Mouse (Mus musculus): Measurements from ENCODE around the gene Celsr3.

Gene Celsr3
- long read RNA-seq, experiment 1: 0 reads
- long read RNA-seq, experiment 2: 0 reads

DNA sequence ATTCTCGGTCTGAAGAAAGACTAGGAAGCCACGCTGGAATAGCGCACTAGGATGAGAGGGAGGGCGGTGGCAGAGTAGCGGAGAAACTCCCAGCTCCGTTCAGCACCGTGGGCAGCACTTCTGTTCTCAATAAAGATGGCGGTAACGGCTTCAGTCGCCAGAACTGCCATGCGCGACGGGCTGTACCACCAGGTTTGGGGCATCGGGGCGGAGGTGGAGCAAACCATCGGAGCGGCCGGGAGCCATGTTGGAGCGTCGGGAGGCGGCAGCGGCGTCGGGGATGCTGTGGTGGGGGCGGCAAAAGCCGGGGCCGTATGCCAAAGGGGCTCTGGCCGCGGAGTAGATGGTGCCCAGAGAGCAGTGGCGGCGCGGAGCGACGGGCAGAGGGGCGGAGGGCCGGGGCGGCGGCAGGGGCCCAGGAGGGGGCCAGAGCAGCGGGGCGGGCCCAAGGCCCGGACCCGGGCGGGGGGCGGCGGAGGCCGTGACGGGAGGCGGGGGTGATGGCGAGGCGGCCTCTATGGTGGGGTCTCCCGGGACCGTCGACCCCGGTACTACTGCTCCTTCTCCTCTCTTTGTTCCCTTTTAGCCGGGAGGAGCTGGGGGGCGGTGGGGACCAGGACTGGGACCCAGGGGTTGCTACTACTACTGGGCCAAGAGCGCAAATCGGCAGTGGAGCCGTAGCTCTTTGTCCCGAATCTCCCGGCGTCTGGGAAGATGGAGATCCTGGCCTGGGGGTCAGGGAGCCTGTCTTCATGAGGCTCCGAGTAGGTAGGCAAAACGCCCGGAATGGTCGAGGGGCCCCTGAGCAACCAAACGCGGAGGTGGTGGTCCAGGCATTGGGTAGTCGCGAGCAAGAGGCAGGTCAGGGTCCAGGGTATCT is at the start of gene Celsr3:
Gene Celsr3 (plus strand): TSS at position 501 of the 880 bp plus-strand sequence.
- intact Hi-C loops (cut with DNase I): no loop called here

- intact Hi-C loops (cut with DNase I): no loop called here
Observed at GRCm38 (mm10) chr9:108776614-108777013, 49.5 kb upstream of the Celsr3 start.

- intact Hi-C loops (cut with DNase I): no loop called here
Observed at GRCm38 (mm10) chr9:108777276-108777675, 48.8 kb upstream of the Celsr3 start.

- intact Hi-C loops (cut with DNase I): no loop called here
Observed at GRCm38 (mm10) chr9:108780959-108781358, 45.2 kb upstream of the Celsr3 start.

DNA sequence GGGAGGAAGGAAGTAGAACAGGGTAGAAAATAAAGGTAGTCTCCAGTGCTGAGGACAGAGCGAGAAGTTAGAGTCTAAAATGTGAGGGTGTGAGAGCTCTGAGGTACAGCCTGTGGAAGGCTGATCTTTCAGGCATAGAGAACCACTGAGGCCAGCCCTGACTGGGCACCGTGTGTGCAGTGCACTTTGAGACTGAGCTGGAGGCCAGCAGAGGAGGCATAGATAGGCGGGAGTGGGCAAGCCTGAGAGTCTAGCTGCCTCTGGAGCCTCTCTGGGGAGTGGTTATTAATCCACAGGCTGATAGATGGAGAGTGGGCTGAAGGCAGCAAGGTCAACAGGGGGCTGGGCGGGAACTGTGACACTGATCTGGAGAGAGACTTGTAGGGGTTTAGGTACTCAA is 44.2 kb upstream of the Celsr3 start:
- intact Hi-C loops (cut with DNase I): no loop called here

DNA sequence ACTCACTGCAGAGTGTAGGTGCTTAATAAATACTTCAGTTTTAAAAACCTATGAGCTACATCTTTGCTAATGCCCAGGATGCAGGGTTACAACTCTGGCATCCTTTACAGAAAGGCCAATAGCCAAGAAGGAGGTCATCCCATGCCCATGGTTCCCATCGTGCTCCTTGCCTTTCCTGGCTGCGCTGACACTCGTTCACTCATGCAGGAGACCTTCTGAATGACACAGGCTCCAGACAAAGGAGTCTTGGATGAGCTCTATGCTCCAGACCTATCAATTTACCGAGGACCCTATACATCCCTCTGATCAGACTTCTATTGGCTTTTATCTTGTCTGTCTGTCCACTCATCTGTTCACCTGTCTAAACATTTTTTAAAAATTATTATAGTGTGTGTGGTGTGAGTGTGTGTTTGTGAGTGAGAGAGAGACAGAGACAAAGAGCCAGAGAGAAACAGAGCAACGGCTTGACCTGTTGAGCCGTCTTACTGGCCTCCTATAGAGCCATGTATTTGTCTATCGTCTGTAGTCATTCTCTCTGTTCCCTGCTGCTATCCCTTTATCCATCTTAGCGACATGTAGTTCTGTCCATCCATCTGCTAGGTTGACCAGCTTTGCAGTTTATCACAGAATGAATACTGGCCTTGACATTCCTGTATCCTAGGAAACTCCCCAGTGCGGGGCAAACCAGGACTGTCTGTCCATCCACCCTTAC is 43.1 kb upstream of the Celsr3 start:
- intact Hi-C loops (cut with DNase I): no loop called here

DNA sequence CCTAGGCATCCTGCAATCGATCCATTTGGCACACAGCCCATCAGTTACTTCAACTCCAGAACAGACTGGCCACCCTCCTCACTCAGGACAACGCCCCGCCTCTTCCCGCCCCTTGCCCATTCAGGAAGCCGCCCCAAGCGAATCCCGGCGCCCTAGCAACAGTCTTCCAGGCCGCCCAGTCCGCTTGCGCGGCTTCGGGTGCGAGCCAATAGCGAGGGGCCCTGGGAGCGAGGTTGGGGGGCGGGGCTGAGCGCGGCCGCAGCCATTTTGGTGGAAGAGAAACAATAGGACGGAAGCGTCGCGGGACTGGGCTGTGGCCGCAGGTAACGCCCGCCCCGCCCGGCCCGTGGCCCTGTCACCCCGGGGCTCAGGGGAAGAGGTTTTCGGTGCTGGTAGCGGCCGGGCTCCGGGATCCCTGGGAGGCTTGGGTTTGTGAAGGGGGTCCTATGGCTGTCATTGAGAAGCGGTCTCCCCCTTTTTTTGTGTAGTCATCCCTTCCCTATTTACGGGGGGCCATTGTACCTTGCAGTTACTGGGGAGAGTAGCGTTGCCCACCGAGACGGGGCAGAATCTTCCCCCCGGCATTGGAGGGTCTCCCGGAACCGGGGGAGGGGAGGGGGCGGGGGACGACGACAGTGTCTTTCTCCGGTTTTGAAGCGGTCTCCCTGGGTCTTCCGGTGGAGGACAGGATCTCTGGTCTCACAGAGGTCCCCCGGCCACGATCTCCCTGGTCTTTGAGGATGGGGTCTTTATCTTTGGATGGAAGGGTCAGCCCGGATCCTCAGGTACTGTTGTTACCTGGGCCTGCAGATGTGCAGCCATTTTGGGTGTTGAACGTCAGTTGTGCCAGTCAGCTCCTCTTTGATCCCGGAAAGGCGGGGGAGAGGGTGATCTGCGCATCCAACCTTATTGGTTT is 42.3 kb upstream of the Celsr3 start, which contains the start of gene Ip6k2:
Gene Ip6k2 (plus strand): TSS at position 249 of the 916 bp plus-strand sequence.
- intact Hi-C loops (cut with DNase I): no loop called here

DNA sequence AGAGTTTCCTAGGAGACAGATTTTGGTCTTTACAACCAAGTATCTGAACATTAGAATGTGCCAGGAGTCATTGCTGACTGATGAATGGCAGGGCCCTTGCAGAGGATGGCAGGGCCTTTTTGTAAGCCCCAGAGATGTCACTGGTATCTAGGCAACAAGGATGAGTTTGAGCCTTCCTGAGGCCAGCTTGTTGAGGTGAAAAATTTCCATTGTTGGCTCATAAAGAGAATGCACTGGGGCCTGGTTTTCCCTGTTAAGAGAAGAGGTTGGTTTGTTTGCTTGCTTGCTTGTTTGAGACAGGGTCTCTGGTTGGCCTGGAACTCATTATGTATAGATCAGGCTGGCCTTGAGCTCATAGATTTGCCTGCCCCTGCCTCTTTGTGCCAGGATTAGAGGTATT is 40.7 kb upstream of the Celsr3 start:
- intact Hi-C loops (cut with DNase I): no loop called here

GRCm38 (mm10) chr9:108786494-108786893 is 39.6 kb upstream of the Celsr3 start:
- intact Hi-C loops (cut with DNase I): no loop called here

DNA sequence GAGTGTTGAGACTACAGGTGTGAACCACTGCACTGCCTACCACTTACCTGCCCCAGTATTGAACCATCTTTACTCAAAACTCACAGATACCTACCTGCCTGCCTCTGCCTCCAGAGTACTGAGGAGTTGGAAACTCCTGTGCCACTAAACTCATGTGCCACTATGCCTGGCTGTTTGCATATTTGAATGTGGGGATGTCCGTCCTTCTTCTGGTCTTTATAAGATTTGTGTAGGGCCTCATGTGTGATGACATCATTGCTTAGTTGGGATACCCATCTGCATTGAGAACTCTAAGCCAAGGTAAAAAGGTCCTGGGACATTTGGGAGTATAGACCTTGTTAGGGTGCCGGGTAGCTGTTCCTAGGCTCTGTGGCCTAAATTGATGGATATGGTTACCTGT is 39.0 kb upstream of the Celsr3 start:
- intact Hi-C loops (cut with DNase I): no loop called here

- intact Hi-C loops (cut with DNase I): no loop called here
Observed at GRCm38 (mm10) chr9:108788713-108789112, 37.4 kb upstream of the Celsr3 start.

DNA sequence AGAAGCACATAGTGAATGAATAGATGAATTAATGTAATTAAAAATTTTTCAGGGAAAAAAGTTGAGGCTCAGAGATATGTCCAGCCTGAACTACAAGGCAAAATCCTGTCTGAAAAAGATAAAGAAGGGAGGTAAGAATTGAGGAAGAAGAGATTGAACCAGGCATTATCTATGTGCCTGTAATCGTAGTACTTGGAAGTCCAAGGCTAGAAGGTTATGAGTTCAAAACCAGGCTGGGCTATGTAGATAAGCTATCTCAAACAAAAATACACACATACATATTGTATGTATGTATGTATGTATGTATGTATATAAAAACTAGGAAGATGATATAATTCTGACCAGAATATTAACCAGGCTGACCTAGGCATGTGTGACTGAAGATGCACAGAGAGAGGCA is 33.8 kb upstream of the Celsr3 start:
- intact Hi-C loops (cut with DNase I): no loop called here

DNA sequence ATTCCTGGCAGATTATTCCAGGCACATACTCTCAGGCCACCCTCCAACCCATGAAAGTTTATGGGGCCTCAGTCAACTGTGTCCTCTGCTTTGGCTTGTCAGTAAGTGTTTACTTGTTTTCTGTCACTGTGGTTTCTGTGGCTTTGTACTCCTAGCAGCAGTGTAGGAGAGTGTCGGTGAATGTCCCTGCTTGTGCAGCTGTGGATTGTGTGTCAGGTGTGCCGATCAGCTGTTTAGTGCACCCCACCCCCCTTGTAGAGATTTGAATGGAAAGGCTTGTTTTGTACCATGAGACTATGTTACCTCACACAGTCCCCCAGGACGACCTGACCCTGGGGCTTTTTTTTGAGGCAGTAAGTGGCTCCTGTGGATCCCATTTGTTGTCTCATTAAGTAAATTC is 33.4 kb upstream of the Celsr3 start:
- intact Hi-C loops (cut with DNase I): no loop called here

GRCm38 (mm10) chr9:108795281-108795680 is 30.8 kb upstream of the Celsr3 start:
- intact Hi-C loops (cut with DNase I): no loop called here

DNA sequence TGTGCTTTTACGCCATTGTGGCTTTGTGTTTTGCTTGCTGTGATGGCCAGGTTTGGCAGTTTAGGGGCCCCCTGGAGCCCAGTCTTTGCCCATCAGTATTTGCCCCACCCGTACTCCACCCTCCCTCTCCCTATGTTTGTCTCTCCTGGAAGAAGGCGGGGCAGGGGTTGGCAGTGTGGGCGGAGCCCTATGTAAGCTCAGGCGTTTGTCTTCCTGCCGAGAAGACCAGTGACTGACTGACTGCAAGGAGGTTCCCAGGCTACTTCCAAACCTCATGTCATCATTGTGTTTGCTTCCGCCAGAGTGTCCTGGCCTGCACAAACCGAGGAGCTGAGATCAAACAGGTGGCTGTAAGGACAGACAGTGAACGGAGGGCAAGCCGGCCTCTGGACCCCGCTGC is 30.4 kb upstream of the Celsr3 start:
- intact Hi-C loops (cut with DNase I): no loop called here

GRCm38 (mm10) chr9:108796351-108796981 is 29.7 kb upstream of the Celsr3 start:
- intact Hi-C loops (cut with DNase I): no loop called here

DNA sequence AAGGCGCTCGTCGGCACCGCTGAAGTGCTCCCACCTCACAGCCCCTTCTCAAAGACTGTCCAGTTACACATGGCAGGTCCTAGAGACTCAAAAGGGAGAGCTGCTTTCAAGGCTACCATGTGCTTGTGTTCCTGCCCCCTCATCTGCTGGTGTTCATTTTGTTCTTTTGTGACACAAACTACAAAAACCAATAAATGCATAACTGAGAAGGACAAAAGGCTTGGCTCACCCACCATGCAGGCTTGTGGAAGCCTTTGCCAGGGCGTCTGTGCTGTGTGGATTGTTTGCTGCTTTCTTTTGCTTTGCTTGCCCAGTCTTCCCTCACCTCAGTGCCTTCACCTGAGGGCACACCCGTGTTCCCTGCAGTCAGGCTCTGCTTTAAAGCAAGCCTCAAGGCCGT is 28.6 kb upstream of the Celsr3 start:
- intact Hi-C loops (cut with DNase I): no loop called here

- intact Hi-C loops (cut with DNase I): no loop called here
Observed at GRCm38 (mm10) chr9:108798508-108799075, 27.5 kb upstream of the Celsr3 start.

- intact Hi-C loops (cut with DNase I): no loop called here
Observed at GRCm38 (mm10) chr9:108799564-108799963, 26.6 kb upstream of the Celsr3 start.

- intact Hi-C loops (cut with DNase I): no loop called here
Observed at GRCm38 (mm10) chr9:108805768-108806167, 20.4 kb upstream of the Celsr3 start.

DNA sequence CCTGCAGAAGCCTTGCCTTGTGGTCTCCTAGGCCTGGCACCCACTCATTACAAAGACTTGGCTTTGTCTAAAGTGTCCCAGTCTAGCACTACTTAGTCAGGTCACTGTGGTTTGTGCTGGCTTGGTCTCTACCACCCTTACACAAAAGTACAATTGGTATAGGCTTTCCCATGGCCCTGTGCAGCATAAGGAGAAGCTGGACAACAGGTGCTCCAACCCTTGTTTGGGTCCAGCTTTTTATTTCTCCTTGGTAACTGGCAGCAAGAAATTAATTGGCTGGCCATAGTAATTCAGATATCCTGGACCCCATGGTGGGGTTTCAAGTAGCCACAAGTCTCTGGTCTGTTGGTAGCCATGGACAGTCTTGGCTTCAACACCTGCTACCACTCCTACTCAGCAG is 19.7 kb upstream of the Celsr3 start:
- intact Hi-C loops (cut with DNase I): no loop called here

All from adrenal gland (tissue).